Comparison of ENCODE assay signal across 8 mouse cellular contexts in genomic region chr13:59092858-59093154, GRCm38 (mm10).
DNase-seq lines count a peak whose midpoint lies in the region; ATAC-seq and TF ChIP-seq lines count a peak whose summit lies in the region.

No protein-coding gene starts in this region.

- H3K9me3 ChIP-seq in intestine, embryonic 14.5 days (ENCODE audit: control insufficient read depth, low read length): no peaks in the 10 kb centered on the region
- no peaks in the 10 kb centered on the region for H3K9me3 ChIP-seq in intestine, embryonic 15.5 days
- H3K9me3 ChIP-seq in forebrain, postnatal 0 days (ENCODE audit: low read length): no peaks in the 10 kb centered on the region

- H3K4me3 ChIP-seq in intestine, embryonic 14.5 days (ENCODE audit: low read depth, low read length): no peak overlapping the region
- H3K4me3 ChIP-seq in intestine, embryonic 15.5 days (replicated peaks): no peak overlapping the region
- no peak overlapping the region for H3K4me3 ChIP-seq in forebrain, postnatal 0 days (ENCODE audit: low read depth, low read length)
- no peak overlapping the region for H3K4me3 ChIP-seq in olfactory bulb, adult 2 months (ENCODE audit: insufficient read depth, low read depth, low read length)

- DNase-seq in intestine, embryonic 14.5 days (ENCODE audit: low spot score): no peak
- peak; percentile 89 for DNase-seq in forebrain, postnatal 0 days
- DNase-seq in left cerebral cortex, adult 8-10 months (ENCODE audit: low spot score in 2 of 2): peak; percentile 58 to 85
- DNase-seq in spleen, postnatal 4 days (ENCODE audit: low spot score in 2 of 2): no peak
- DNase-seq in lung, postnatal 14 days: no peak
- no peak for DNase-seq in gastrocnemius, postnatal 25 days

- peaks cover 6% of the 10 kb centered on the region; the same call in 1 of the 2 replicates for H3K4me1 ChIP-seq in intestine, embryonic 14.5 days (replicated peaks; ENCODE audit: control insufficient read depth, insufficient read depth, low read length)
- peaks cover 2% of the 10 kb centered on the region; the same call in 1 of the 2 replicates for H3K4me1 ChIP-seq in intestine, embryonic 15.5 days (replicated peaks)
- peaks cover 24% of the 10 kb centered on the region for H3K4me1 ChIP-seq in forebrain, postnatal 0 days (ENCODE audit: insufficient read depth)
- peaks cover 37% of the 10 kb centered on the region for H3K4me1 ChIP-seq in olfactory bulb, adult 2 months (ENCODE audit: control insufficient read depth, insufficient read depth, low read length)

- ATAC-seq in intestine, embryonic 14.5 days (replicated peaks; ENCODE audit: low FRiP score, low TSS enrichment, low read depth): 0 out of 2 replicates have a peak, but pooled peaks have one; percentile 15
- ATAC-seq in intestine, embryonic 15.5 days: no peak
- peak; percentile 91 for ATAC-seq in forebrain, postnatal 0 days

- no peak overlapping the region for H3K27ac ChIP-seq in intestine, embryonic 14.5 days (ENCODE audit: low read depth)
- H3K27ac ChIP-seq in intestine, embryonic 15.5 days: no peak overlapping the region
- H3K27ac ChIP-seq in forebrain, postnatal 0 days (ENCODE audit: low read depth, low read length): peak overlapping the region; percentile 86
- peak overlapping the region; percentile 86 for H3K27ac ChIP-seq in olfactory bulb, adult 2 months (ENCODE audit: insufficient read depth, low read depth, low read length)

- H3K9ac ChIP-seq in intestine, embryonic 14.5 days (ENCODE audit: low read length): no peak overlapping the region
- no peak overlapping the region for H3K9ac ChIP-seq in intestine, embryonic 15.5 days
- 0 out of 2 replicates have a peak overlapping the region, but pooled peaks have one; percentile 4 for H3K9ac ChIP-seq in forebrain, postnatal 0 days

- WGBS in intestine, embryonic 14.5 days: 19% methylated on average over 4 of the region's 4 CpGs
- WGBS in intestine, embryonic 15.5 days: 25% methylated on average over 4 of the region's 4 CpGs
- WGBS in forebrain, postnatal 0 days: 5% methylated on average over 4 of the region's 4 CpGs
- 15% methylated on average over 4 of the region's 4 CpGs for WGBS in olfactory bulb, adult 2 months

- no peak for TF ChIP-seq POLR2A in olfactory bulb, adult 2 months (IDR thresholded peaks at IDR 0.05; ENCODE audit: insufficient read depth, low read depth, low read length)

- H3K36me3 ChIP-seq in intestine, embryonic 14.5 days (ENCODE audit: control insufficient read depth, insufficient read depth, low read length): no peaks in the 10 kb centered on the region
- no peaks in the 10 kb centered on the region for H3K36me3 ChIP-seq in intestine, embryonic 15.5 days
- no peaks in the 10 kb centered on the region for H3K36me3 ChIP-seq in forebrain, postnatal 0 days (ENCODE audit: insufficient read depth)

- no peak for TF ChIP-seq CTCF in forebrain, postnatal 0 days (IDR thresholded peaks at IDR 0.05; ENCODE audit: low read depth)
- no peak for TF ChIP-seq CTCF in olfactory bulb, adult 2 months (IDR thresholded peaks at IDR 0.05; ENCODE audit: insufficient read depth, low read depth, low read length)

- H3K27me3 ChIP-seq in intestine, embryonic 14.5 days (replicated peaks; ENCODE audit: control insufficient read depth, insufficient read depth, low read length): no peaks in the 10 kb centered on the region
- no peaks in the 10 kb centered on the region for H3K27me3 ChIP-seq in intestine, embryonic 15.5 days (replicated peaks)
- no peaks in the 10 kb centered on the region for H3K27me3 ChIP-seq in forebrain, postnatal 0 days (ENCODE audit: insufficient read depth, low read length)

- H3K4me2 ChIP-seq in intestine, embryonic 14.5 days (ENCODE audit: low read length): no peak overlapping the region
- H3K4me2 ChIP-seq in intestine, embryonic 15.5 days (replicated peaks): no peak overlapping the region
- H3K4me2 ChIP-seq in forebrain, postnatal 0 days (ENCODE audit: low read depth): peak overlapping the region; percentile 11; the same call in 1 of the 2 replicates

Comparison
In these comparisons a context has a peak if more than half of its experiments do, and no peak if none do; other contexts are left out.
1. DNase-seq: peak in forebrain, postnatal 0 days (single experiment) and left cerebral cortex, adult 8-10 months (2 of 2); none in intestine, embryonic 14.5 days (single experiment), spleen, postnatal 4 days (0 of 2), lung, postnatal 14 days (single experiment) and gastrocnemius, postnatal 25 days (single experiment).
2. H3K27ac ChIP-seq: peak in forebrain, postnatal 0 days (single experiment) and olfactory bulb, adult 2 months (single experiment); none in intestine, embryonic 14.5 days (single experiment) and intestine, embryonic 15.5 days (single experiment).